Mouse (Mus musculus) cerebellum, adult 2 months (tissue): ENCODE results near the gene Mta1. TPM values are rescaled to one million over a fixed set of nuclear protein-coding genes. Genes with fewer than 3 reads are reported as not detected.

Experiments used
- DNase-seq, 2 experiments: peaks; one replicate each; pipeline ENCODE4 v3.0.0; 2021
- H3K27ac ChIP-seq: fragments of 200-500 bp; 2 replicates; pipeline ENCODE4 v1.5.1; 2012; ENCODE audit warnings: low read length, control low read depth, inconsistent platforms; ENCODE audit not compliant: insufficient read depth
- H3K27me3 ChIP-seq: fragments of 200-500 bp; 2 replicates; pipeline ENCODE4 v1.6.1; 2012; ENCODE audit warnings: inconsistent platforms, mild to moderate bottlenecking, low read length, moderate library complexity; ENCODE audit not compliant: control insufficient read depth, insufficient read depth
- H3K4me1 ChIP-seq: fragments of 200-500 bp; 2 replicates; pipeline ENCODE4 v1.6.1; 2011; ENCODE audit warnings: low read length; ENCODE audit not compliant: control insufficient read depth, insufficient read depth
- H3K4me3 ChIP-seq: fragments of 200-500 bp; replicated peaks from 2 replicates; pipeline ENCODE3; 2011; ENCODE audit warnings: mild to moderate bottlenecking, low read depth, low read length, control low read depth; ENCODE audit not compliant: insufficient read depth
- CTCF ChIP-seq: fragments of 200-500 bp; IDR thresholded peaks from 2 replicates; pipeline ENCODE4 v1.5.1; 2011; ENCODE audit warnings: low read depth, mild to moderate bottlenecking, control low read depth, low read length, moderate library complexity, borderline replicate concordance; ENCODE audit not compliant: insufficient read depth
- POLR2A ChIP-seq: fragments of 200-500 bp; IDR thresholded peaks from 2 replicates; pipeline ENCODE4 v1.6.1; 2011; ENCODE audit warnings: low read length, control low read depth, borderline replicate concordance; ENCODE audit not compliant: insufficient read depth
- WGBS: fragments of 180-500 bp; shearing (Covaris S2); methylation state at CpG from one replicate; pipeline ENCODE4 v1.1.7; 2018; 5-methylcytosine and 5-hydroxymethylcytosine counted together
- polyA plus RNA-seq: library from polyadenylated mRNA; depleted of rRNA; stranded (reverse); fragments of >200 nt; gene quantifications from 2 replicates; pipeline ENCODE4 v1.2.3, GENCODE M21; 2012

The Mta1 gene
- polyA plus RNA-seq, 1 experiment: 60.4 TPM

GRCm38 (mm10) chr12:113151661-113152271 lies 53.7 kb downstream of the Mta1 start:
- WGBS: 4% methylated on average over 36 of the region's 36 CpGs
- TF ChIP-seq POLR2A: no peak
- no peak for TF ChIP-seq CTCF
- Histone ChIP-seq H3K27me3 (0 out of 2 replicates have a peak, but pooled peaks cover 2% of the 10 kb centered on the region), H3K4me1 (peaks cover 18% of the 10 kb centered on the region), H3K27ac (no peak overlapping the region), H3K4me3 (no peak overlapping the region)
- DNase-seq: no peak

- Histone ChIP-seq H3K4me3 (no peak overlapping the region), H3K27me3 (0 out of 2 replicates have a peak, but pooled peaks cover 2% of the 10 kb centered on the region), H3K4me1 (peaks cover 13% of the 10 kb centered on the region), H3K27ac (no peak overlapping the region)
- TF ChIP-seq POLR2A (no peak), CTCF (no peak)
- no peak for DNase-seq
- 42% methylated on average over 19 of the region's 19 CpGs for WGBS
Observed at GRCm38 (mm10) chr12:113152272-113152661, 54.2 kb downstream of the Mta1 start.

- H3K27ac ChIP-seq: no peak overlapping the region
- H3K4me1 ChIP-seq: peaks cover 5% of the 10 kb centered on the region
- DNase-seq: no peak
- no peak for TF ChIP-seq POLR2A
- no peak for TF ChIP-seq CTCF
- 0 out of 2 replicates have a peak, but pooled peaks cover 2% of the 10 kb centered on the region for H3K27me3 ChIP-seq
- WGBS: 86% methylated on average over 6 of the region's 6 CpGs
- H3K4me3 ChIP-seq: no peak overlapping the region
Observed at GRCm38 (mm10) chr12:113152991-113153525, 55.0 kb downstream of the Mta1 start.

- Histone ChIP-seq H3K27me3 (0 out of 2 replicates have a peak, but pooled peaks cover 2% of the 10 kb centered on the region), H3K4me1 (no peaks in the 10 kb centered on the region; the same call in 1 of the 2 replicates), H3K27ac (no peak overlapping the region), H3K4me3 (no peak overlapping the region)
- no peak for DNase-seq
- 94% methylated on average over 7 of the region's 7 CpGs for WGBS
- TF ChIP-seq POLR2A: no peak
- TF ChIP-seq CTCF: no peak
Observed at GRCm38 (mm10) chr12:113153971-113154370, 55.9 kb downstream of the Mta1 start.

GRCm38 (mm10) chr12:113154747-113155075 lies 56.6 kb downstream of the Mta1 start:
- no peak for DNase-seq
- no peak for TF ChIP-seq CTCF
- Histone ChIP-seq H3K4me1 (no peaks in the 10 kb centered on the region; the same call in 1 of the 2 replicates), H3K27me3 (0 out of 2 replicates have a peak, but pooled peaks cover 2% of the 10 kb centered on the region), H3K27ac (no peak overlapping the region), H3K4me3 (no peak overlapping the region)
- WGBS: 87% methylated on average over 6 of the region's 6 CpGs

GRCm38 (mm10) chr12:113155076-113155771 lies 57.1 kb downstream of the Mta1 start:
- DNase-seq: peak; percentile 54 to 59

GRCm38 (mm10) chr12:113155887-113156539 lies 57.9 kb downstream of the Mta1 start, which contains the start of gene Tedc1:
Tedc1 (plus strand) TSS chr12:113156421.
- under 1% methylated on average over 46 of the region's 46 CpGs for WGBS
- peak; percentile 99 for DNase-seq
- TF ChIP-seq CTCF: peak; percentile 88
- TF ChIP-seq POLR2A: peak; percentile 20; the same call in 1 of the 2 replicates

More at GRCm38 (mm10) chr12:113155076-113155771, 57.1 kb downstream of the Mta1 start:
- H3K4me1 ChIP-seq: no peaks in the 10 kb centered on the region; the same call in 1 of the 2 replicates
- H3K4me3 ChIP-seq: peak overlapping the region; percentile 60
- peak overlapping the region; percentile 21; the same call in 1 of the 2 replicates for H3K27ac ChIP-seq
- TF ChIP-seq POLR2A (no peak), CTCF (no peak)
- 0 out of 2 replicates have a peak, but pooled peaks cover 2% of the 10 kb centered on the region for H3K27me3 ChIP-seq
- 4% methylated on average over 32 of the region's 32 CpGs for WGBS

More at GRCm38 (mm10) chr12:113155887-113156539, 57.9 kb downstream of the Mta1 start, which contains the start of gene Tedc1:
- Histone ChIP-seq H3K4me3 (peak within 1 kb of the TSS; percentile 60), H3K4me1 (no peaks in the 10 kb centered on the region; the same call in 1 of the 2 replicates), H3K27me3 (0 out of 2 replicates have a peak, but pooled peaks cover 2% of the 10 kb centered on the region), H3K27ac (peak within 1 kb of the TSS; percentile 21; the same call in 1 of the 2 replicates)
